Mouse (Mus musculus) embryo, embryonic 10.5 days (tissue): ENCODE results near the gene Scrn2.

Source experiments
- DNase-seq: peaks from one replicate; pipeline ENCODE4 v3.0.0-alpha.2; 2015; ENCODE audit warnings: low spot score

Gene Scrn2

GRCm38 (mm10) chr11:97050944-97051586 is 21.3 kb downstream of the Scrn2 start:
- no peak for DNase-seq

- no peak for DNase-seq
Measured at GRCm38 (mm10) chr11:97052219-97052646, 22.5 kb downstream of the Scrn2 start.

- no peak for DNase-seq
Measured at GRCm38 (mm10) chr11:97063274-97063920, 33.7 kb downstream of the Scrn2 start.

GRCm38 (mm10) chr11:97063921-97064295 is 34.2 kb downstream of the Scrn2 start:
- DNase-seq: no peak

- no peak for DNase-seq
Measured at GRCm38 (mm10) chr11:97065538-97066295, 36.0 kb downstream of the Scrn2 start.

GRCm38 (mm10) chr11:97066656-97067360 is 37.1 kb downstream of the Scrn2 start:
- no peak for DNase-seq

GRCm38 (mm10) chr11:97069333-97069732 is 39.6 kb downstream of the Scrn2 start:
- no peak for DNase-seq

GRCm38 (mm10) chr11:97069770-97070169 is 40.0 kb downstream of the Scrn2 start:
- DNase-seq: no peak

GRCm38 (mm10) chr11:97071129-97071528 is 41.4 kb downstream of the Scrn2 start:
- DNase-seq: no peak

- DNase-seq: peak; percentile 85
Measured at GRCm38 (mm10) chr11:97072533-97072932, 42.8 kb downstream of the Scrn2 start.

- no peak for DNase-seq
Measured at GRCm38 (mm10) chr11:97074235-97074634, 44.5 kb downstream of the Scrn2 start.

- DNase-seq: peak; percentile 72
Measured at GRCm38 (mm10) chr11:97078751-97079150, 49.0 kb downstream of the Scrn2 start.

- DNase-seq: no peak
Measured at GRCm38 (mm10) chr11:97080291-97080690, 50.6 kb downstream of the Scrn2 start.

GRCm38 (mm10) chr11:97082977-97083376 is 53.2 kb downstream of the Scrn2 start:
- DNase-seq: peak; percentile 73
